In the genomic region with DNA sequence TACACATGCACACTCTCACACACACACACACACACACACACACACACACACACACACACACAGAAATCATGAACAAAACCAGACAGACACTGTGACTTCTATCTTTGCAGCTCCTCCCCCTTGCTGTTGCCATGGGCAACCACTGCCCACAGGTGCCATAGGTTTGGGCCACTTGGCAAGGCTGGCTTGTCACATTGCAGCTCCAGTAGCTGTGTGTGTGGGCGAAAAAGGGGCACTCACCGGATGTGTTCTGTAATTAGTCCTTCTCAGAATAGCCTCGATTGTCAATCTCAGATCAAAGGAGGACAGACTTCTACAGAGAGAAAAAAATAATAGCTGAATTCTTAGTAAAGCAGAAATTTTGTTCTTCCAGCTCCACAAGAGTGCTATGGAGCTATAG, we compare ENCODE assay signal across 9 mouse cellular contexts.
DNase-seq lines count a peak whose midpoint lies in the region; ATAC-seq lines count a peak whose summit lies in the region.
"Had no signal": no experiment of that assay in that cellular context is flagged by ENCODE, and none has a peak within 500 bp of the region (broad histone marks: within the 10 kb centered on the region; RNA-seq: fewer than 3 reads in every experiment).

No protein-coding gene starts in this region.

- WGBS in forebrain, embryonic 14.5 days: 55% methylated on average over 3 of the region's 3 CpGs
- WGBS in forebrain, embryonic 12.5 days: 61% methylated on average over 3 of the region's 3 CpGs
- WGBS in midbrain, embryonic 16.5 days: 50% methylated on average over 3 of the region's 3 CpGs

- no peaks in the 10 kb centered on the region for H3K4me1 ChIP-seq in forebrain, embryonic 14.5 days (ENCODE audit: control insufficient read depth, insufficient read depth, low read length)
- H3K4me1 ChIP-seq in forebrain, embryonic 12.5 days: no peaks in the 10 kb centered on the region
- H3K4me1 ChIP-seq in midbrain, embryonic 16.5 days (ENCODE audit: control insufficient read depth, insufficient read depth, low read length): peaks cover 8% of the 10 kb centered on the region
- H3K4me1 ChIP-seq: megakaryocyte, embryonic 14.5 days had no signal

- H3K4me3 ChIP-seq in forebrain, embryonic 14.5 days (ENCODE audit: low read depth, low read length): no peak overlapping the region
- H3K4me3 ChIP-seq in forebrain, embryonic 12.5 days (replicated peaks): no peak overlapping the region
- H3K4me3 ChIP-seq in midbrain, embryonic 16.5 days (ENCODE audit: low read depth, low read length): no peak overlapping the region
- H3K4me3 ChIP-seq: megakaryocyte, embryonic 14.5 days had no signal

- H3K36me3 ChIP-seq in forebrain, embryonic 14.5 days (ENCODE audit: control insufficient read depth, insufficient read depth, low read length): no peaks in the 10 kb centered on the region
- H3K36me3 ChIP-seq in forebrain, embryonic 12.5 days (replicated peaks): no peaks in the 10 kb centered on the region
- no peaks in the 10 kb centered on the region for H3K36me3 ChIP-seq in midbrain, embryonic 16.5 days (ENCODE audit: control insufficient read depth, insufficient read depth, low read length)

- no peaks in the 10 kb centered on the region for H3K9me3 ChIP-seq in forebrain, embryonic 14.5 days (replicated peaks; ENCODE audit: control insufficient read depth, low read length)
- H3K9me3 ChIP-seq in forebrain, embryonic 12.5 days: no peaks in the 10 kb centered on the region
- H3K9me3 ChIP-seq in midbrain, embryonic 16.5 days (replicated peaks; ENCODE audit: control insufficient read depth, low read length, poor library complexity, severe bottlenecking): no peaks in the 10 kb centered on the region

- H3K27ac ChIP-seq in forebrain, embryonic 14.5 days (ENCODE audit: low read depth, low read length): no peak overlapping the region
- H3K27ac ChIP-seq in forebrain, embryonic 12.5 days: no peak overlapping the region
- H3K27ac ChIP-seq in midbrain, embryonic 16.5 days (ENCODE audit: low read length): no peak overlapping the region

- H3K27me3 ChIP-seq in forebrain, embryonic 14.5 days (replicated peaks; ENCODE audit: control insufficient read depth, insufficient read depth, low read length): no peaks in the 10 kb centered on the region
- H3K27me3 ChIP-seq in forebrain, embryonic 12.5 days: no peaks in the 10 kb centered on the region
- H3K27me3 ChIP-seq in midbrain, embryonic 16.5 days (ENCODE audit: control insufficient read depth, insufficient read depth, low read depth, low read length): no peaks in the 10 kb centered on the region

- H3K4me2 ChIP-seq in forebrain, embryonic 14.5 days (ENCODE audit: low read length): no peak overlapping the region
- no peak overlapping the region for H3K4me2 ChIP-seq in forebrain, embryonic 12.5 days
- H3K4me2 ChIP-seq in midbrain, embryonic 16.5 days (ENCODE audit: low read length): no peak overlapping the region

- no peak for ATAC-seq in forebrain, embryonic 14.5 days
- ATAC-seq in forebrain, embryonic 12.5 days (ENCODE audit: low FRiP score): no peak
- peak; percentile 75 for ATAC-seq in midbrain, embryonic 16.5 days

- peak; percentile 39 for DNase-seq in forebrain, embryonic 14.5 days (ENCODE audit: low spot score)
- DNase-seq in CD4-positive helper T cell, adult 2 months (ENCODE audit: low read depth, low spot score): peak; percentile 70
- DNase-seq in frontal cortex, postnatal 10 days (ENCODE audit: low spot score in 2 of 2): peak; percentile 48 to 59
- no peak for DNase-seq in urinary bladder, adult 2 months (ENCODE audit: low spot score)
- no peak for DNase-seq in kidney, postnatal 25 days
- DNase-seq in embryo, embryonic 10.5 days (ENCODE audit: low spot score): no peak

- no peak overlapping the region for H3K9ac ChIP-seq in forebrain, embryonic 14.5 days (ENCODE audit: low read length)
- no peak overlapping the region for H3K9ac ChIP-seq in forebrain, embryonic 12.5 days
- H3K9ac ChIP-seq in midbrain, embryonic 16.5 days (ENCODE audit: low read depth, low read length): no peak overlapping the region

Comparison
In these comparisons a context has a peak if more than half of its experiments do, and no peak if none do; other contexts are left out.
1. DNase-seq: peak in forebrain, embryonic 14.5 days (single experiment), CD4-positive helper T cell, adult 2 months (single experiment) and frontal cortex, postnatal 10 days (2 of 2); none in urinary bladder, adult 2 months (single experiment), kidney, postnatal 25 days (0 of 2) and embryo, embryonic 10.5 days (single experiment).